Mouse (Mus musculus) spleen, adult 2 months (tissue): Measurements from ENCODE around the gene Mical3.

ENCODE experiments used
- CTCF ChIP-seq: fragments of 200-500 bp; IDR thresholded peaks from 2 replicates; pipeline ENCODE4 v1.5.1; 2011; ENCODE audit warnings: mild to moderate bottlenecking, inconsistent platforms; ENCODE audit not compliant: insufficient read depth, insufficient read length, insufficient replicate concordance; ENCODE audit errors: extremely low read depth
- POLR2A ChIP-seq: fragments of 200-500 bp; IDR thresholded peaks from 2 replicates; pipeline ENCODE4 v1.6.1; 2011; ENCODE audit warnings: low read depth, low read length, inconsistent platforms

DNA sequence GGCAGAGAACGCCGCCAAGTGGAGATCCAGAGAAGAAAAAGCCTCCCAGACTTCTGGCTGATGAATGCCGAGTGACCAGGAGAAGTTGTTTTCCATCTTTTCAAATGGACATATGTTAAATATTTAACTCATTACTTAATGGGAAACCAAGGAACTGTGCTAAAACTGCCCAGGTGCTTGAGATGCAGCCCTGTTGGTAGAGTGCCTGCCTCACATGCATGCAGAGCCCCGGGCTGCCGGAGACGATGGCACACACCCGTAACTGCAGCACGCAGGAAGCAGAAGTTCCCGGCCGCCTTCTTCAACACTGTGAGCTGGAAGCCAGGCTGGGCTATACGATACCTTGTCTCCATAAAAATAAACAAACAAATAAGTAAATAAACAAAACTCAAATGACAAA lies 226.8 kb downstream of the Mical3 start:
- no peak for TF ChIP-seq CTCF
- TF ChIP-seq POLR2A: no peak
